Mouse (Mus musculus): ENCODE data around the gene Epb41l2.
A peak's percentile ranks its signal among the peaks of the same experiment; 100 is the strongest.

GRCm38 (mm10) chr10:25359208-25359958 is at the start of gene Epb41l2:
- TF ChIP-seq CTCF (IDR thresholded peaks at IDR 0.05; ENCODE audit: control insufficient read depth, insufficient read depth, insufficient read length) (no peak), FOSL1 (IDR thresholded peaks at IDR 0.05; ENCODE audit: insufficient read depth, low read length, poor library complexity, severe bottlenecking) (no peak), MAX (IDR thresholded peaks at IDR 0.05) (no peak), USF1 (IDR thresholded peaks at IDR 0.05; ENCODE audit: low read depth) (peak; percentile 2)

All from C2C12 (cell line).